Mouse (Mus musculus) heart, adult 9 months (tissue): ENCODE results near the gene Sgsm3.
A peak's percentile ranks its signal among the peaks of the same experiment; 100 is the strongest.

Experiments
- DNase-seq, 2 experiments: peaks; one replicate each; pipeline ENCODE4 v3.0.0; 2022; ENCODE audit warnings: low spot score in 2 of 2

Sgsm3 gene

DNA sequence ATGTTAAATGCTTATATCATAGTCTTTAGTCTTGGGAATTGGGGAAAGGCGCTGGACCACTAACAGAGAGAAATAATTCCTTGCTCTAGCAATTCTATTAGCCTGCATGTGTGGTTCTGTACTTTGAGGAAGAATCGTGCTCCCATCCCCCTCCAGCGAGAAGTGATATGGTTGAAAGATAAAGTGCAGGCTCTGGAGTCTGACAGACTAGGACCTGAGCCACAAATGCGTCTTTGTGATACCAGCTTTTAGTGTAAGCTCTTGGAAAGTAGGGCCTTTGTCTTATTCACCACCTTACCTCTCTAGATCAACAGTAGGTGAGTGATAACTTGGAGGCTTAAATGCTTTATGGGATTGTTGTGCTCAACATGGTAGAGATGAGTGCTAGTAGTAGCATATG is 3.6 kb downstream of the Sgsm3 start:
- no peak for DNase-seq

GRCm38 (mm10) chr15:80983264-80983663 is 5.7 kb downstream of the Sgsm3 start:
- no peak for DNase-seq

- no peak for DNase-seq
Observed at GRCm38 (mm10) chr15:80988331-80988730, 10.8 kb downstream of the Sgsm3 start.

- DNase-seq, result no peak
Observed at GRCm38 (mm10) chr15:80989712-80990111, 12.1 kb downstream of the Sgsm3 start.

GRCm38 (mm10) chr15:80994959-80995358 is 17.4 kb downstream of the Sgsm3 start:
- DNase-seq, result no peak

DNA sequence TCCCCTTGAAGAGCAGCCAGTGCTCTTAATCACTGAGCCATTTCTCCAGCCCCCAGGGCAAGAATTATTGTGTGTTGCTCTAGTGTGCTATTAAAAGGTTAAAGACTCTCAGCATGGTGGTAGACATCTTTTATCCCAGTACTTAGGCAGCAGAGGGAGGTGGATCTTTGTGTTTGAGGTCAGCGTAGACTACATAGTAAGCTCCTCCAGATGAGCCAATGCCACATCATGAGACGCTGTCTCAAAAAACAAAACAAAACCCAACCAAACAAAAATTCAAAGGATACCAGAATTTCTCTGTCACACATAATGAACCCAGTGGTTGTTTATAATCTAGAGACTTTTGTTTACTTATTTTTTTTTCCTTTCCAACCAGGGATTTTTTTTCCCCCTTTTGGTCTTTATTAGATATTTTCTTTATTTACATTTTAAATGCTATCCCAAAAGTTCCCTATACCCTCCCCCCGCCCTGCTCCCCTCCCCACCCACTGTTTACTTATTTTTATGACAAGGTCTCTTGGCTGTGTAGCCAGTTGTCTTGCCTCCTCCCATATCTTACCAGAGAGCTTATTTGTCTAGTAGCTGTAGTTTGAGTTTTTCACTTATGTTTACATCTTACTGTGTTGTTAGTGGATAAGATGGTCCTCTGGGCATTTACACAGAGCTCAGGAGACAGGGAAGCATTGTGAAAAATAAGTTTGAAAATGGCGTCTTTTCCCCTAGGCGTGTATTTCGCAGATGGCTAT is 18.7 kb downstream of the Sgsm3 start:
- DNase-seq, result no peak

DNA sequence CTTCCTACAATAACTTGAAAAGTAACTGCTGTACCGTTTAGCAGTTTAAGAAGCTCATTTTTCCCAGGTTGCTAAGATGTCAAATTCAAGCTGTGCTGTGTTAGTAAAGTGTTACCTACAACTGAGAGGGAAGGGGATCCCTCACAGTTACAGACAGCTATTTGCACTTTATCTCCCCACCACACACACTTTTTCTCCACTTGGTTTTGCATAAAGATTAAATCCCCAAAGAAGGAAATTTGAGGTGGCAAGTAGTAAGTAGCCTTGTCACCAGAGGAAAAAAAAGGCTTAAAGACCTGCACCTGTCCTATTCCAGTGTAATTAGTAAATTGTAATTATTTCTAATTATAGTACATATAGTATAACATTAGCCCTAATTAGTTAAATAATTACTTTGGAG is 19.5 kb downstream of the Sgsm3 start:
- DNase-seq, result no peak

- DNase-seq, result no peak
Observed at GRCm38 (mm10) chr15:81000419-81001138, 23.0 kb downstream of the Sgsm3 start.

DNA sequence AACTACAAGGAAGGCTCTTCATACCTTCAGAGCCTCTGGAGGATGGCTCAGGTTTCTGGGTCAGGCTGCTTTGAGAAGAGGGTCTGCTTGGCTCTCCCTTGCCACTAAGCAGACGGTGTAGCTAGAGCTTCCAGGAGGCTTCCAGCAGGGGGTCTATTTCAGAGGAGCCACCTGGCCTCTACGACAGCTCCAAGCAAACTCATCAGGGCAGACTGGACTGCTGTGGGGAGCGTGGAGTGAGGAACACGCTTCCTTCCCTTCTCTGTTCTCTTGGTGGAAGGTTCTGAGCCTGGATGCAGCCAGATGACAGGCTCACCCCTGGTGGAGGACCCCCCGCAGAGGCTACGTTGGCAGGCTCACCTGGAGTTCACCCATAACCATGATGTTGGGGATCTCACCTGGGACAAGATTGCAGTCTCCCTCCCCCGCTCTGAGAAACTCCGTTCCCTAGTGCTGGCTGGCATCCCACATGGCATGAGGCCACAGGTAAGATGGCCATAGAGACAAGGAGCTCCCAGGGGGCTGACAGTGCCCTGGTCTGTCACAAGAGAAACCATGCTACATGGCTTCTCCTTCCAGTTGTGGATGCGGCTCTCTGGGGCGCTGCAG is 28.7 kb downstream of the Sgsm3 start:
- DNase-seq, result no peak

DNA sequence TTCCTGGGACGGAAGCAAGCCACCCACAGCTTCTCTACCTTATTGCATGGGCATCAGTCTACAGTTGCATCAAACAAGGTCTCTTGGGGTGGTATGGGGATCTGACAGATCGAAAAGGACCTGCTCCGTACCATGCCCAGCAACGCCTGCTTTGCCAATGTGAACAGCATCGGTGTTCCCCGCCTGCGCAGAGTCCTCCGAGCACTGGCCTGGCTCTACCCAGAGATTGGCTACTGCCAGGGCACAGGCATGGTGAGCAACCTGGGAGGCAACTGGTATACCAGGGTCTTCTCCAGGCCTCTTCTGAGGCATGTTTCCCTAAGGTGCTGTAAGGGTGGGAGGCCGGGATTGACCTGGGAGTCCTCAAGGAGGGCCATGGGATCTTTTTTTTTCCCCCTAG is 29.8 kb downstream of the Sgsm3 start:
- no peak for DNase-seq

DNA sequence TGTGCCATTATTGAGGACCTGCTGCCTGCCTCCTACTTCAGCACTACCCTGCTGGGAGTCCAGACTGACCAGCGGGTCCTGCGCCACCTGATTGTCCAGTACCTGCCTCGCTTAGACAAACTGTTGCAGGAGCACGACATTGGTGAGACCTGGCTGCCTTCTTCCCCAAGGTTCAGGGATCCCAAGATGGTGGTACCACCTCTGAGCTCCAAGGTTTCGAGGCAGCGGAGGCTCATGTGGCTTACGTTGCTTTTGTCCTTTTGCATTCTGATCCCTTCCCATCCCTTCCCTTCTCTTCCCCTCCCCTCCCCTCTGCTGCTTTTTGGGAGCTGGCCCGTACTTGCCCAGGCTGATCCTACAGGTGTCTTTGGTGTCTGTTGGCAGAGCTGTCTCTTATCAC is 30.3 kb downstream of the Sgsm3 start:
- DNase-seq, result no peak

GRCm38 (mm10) chr15:81008689-81009123 is 31.1 kb downstream of the Sgsm3 start:
- DNase-seq, result no peak

DNA sequence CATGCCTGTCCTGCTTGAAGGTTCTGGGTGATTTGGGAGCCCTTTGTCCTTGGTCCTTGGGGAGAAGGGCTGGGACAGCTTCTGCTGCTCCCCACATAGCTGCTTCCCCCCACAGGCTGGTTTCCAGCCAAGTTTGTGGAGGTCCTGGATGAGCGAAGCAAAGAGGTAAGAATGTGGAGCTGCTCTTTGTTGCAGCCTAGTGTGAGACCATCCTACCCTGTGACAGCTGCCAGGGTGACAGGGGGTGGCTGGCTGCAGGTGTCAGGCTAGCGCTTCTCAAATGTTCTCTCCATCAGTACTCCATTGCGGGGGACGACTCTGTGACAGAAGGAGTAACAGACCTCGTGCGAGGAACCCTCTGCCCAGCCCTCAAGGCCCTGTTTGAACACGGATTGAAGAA is 32.5 kb downstream of the Sgsm3 start:
- DNase-seq, result no peak

GRCm38 (mm10) chr15:81011523-81011922 is 34.0 kb downstream of the Sgsm3 start:
- no peak for DNase-seq

- no peak for DNase-seq
Observed at GRCm38 (mm10) chr15:81012359-81012758, 34.8 kb downstream of the Sgsm3 start.

DNA sequence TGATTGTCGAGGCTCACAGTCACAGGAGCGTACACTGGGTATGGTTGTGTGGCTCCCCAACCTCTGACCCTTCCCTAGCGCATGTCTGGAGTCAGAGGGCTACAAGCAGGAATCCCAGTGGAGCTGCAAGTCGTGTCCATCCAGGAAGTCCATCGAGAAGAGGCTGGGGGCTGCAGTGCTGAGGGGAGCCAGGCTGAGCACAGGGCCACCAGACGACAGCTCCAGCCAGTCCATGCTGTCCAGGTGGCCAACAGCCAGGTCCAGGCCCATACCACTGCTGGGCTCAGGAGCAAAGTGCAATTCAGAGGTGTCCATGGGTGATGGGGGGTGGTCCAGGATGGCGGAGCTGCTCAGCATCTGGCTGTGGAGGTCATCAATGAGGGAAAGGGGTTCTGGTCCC is 35.6 kb downstream of the Sgsm3 start:
- no peak for DNase-seq

- no peak for DNase-seq
Observed at GRCm38 (mm10) chr15:81015068-81015744, 37.6 kb downstream of the Sgsm3 start.

GRCm38 (mm10) chr15:81016488-81016887 is 38.9 kb downstream of the Sgsm3 start:
- no peak for DNase-seq

GRCm38 (mm10) chr15:81017308-81017707 is 39.7 kb downstream of the Sgsm3 start:
- DNase-seq, result no peak

- peak in 1 of 2 experiments; percentile 62 for DNase-seq
Observed at GRCm38 (mm10) chr15:81021377-81021776, 43.8 kb downstream of the Sgsm3 start.

DNA sequence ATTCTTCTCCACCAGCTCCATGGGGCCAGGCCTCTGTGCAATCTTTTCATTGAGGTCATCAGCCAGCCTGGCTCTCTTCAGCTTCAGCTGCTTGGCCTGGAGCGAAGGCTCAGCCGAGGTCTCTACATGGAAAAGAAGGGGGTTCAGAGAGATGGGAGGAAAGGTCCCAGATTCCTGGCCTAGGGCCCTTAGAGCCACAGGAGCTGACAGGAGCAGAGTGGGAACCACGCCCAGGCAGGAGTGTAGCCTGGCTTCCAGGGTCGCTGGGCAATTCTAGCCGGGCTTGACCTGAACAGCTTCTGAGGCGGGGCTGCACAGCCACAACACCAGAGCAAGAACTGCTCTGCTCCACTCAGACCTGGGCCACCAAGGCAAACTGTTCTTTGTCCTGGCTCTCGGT is 44.9 kb downstream of the Sgsm3 start:
- no peak for DNase-seq

- no peak for DNase-seq
Observed at GRCm38 (mm10) chr15:81023842-81024241, 46.3 kb downstream of the Sgsm3 start.
